Mouse (Mus musculus): ENCODE measurements at regions not wholly inside any gene's neighbourhood (a gene's known extent, or its start where the extent isn't known, plus 50 kb on each side); places are given as distances from the start of the nearest gene placed in this dataset.
"Not testable (repeated sequence)": the region's sequence is repeated elsewhere in the genome, so short reads cannot be mapped to it uniquely, and the experiment has no call there.

DNA sequence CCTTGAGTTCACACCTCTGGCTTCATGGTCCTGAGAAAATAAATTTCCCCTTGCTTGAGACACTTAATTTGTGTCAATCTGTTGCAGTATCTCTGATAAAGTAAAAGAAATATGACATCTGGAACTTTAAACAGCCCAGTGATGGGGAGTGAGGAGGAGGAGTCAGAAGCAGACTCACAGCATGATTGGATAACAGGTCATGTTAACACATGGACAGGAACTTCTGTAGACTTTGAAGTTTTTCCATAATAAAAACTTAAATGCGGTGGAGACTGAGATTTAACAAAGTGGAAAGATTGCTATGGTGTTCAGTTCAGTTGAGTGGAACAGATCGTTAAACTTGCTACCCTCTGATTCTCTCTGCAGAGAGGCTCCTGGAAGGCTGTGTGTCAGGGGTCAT, 143.7 kb upstream of the Gm10306 start:
- Histone ChIP-seq H3K27me3 (replicated peaks) (no peaks in the 10 kb centered on the region), H3K36me3 (no peaks in the 10 kb centered on the region), H3K9me3 (replicated peaks) (no peaks in the 10 kb centered on the region), H3K4me1 (no peaks in the 10 kb centered on the region), H3K4me2 (no peak overlapping the region), H3K4me3 (replicated peaks) (no peak overlapping the region), H3K9ac (replicated peaks) (no peak overlapping the region), H3K27ac (replicated peaks) (no peak overlapping the region)
- ATAC-seq (ENCODE audit: low FRiP score), result no peak
- 63% methylated on average over 2 of the region's 2 CpGs for WGBS

DNA sequence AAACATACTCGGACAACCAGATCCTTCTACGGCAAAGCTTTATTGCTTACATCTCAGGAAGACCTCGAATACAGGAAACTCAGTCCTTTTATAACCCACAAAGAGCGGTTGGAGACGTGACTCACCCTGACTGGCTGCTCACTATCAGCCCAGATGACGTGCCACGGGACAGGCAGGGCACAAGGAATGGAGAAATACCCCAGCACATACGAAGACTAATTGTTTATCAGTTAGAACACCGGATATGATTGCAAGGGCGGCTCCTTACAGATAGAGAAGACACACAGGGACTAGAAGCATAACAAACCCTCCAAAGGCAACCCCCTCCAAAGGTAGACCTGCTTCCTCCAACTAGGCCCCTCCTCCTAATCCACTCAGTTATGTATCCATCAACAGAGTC, 130.8 kb upstream of the Gm10306 start:
- not testable (repeated sequence) for H3K36me3 ChIP-seq; H3K4me2 ChIP-seq; H3K4me1 ChIP-seq; ATAC-seq (ENCODE audit: low FRiP score); H3K27me3 ChIP-seq (replicated peaks); H3K27ac ChIP-seq (replicated peaks); H3K4me3 ChIP-seq (replicated peaks); H3K9ac ChIP-seq (replicated peaks); H3K9me3 ChIP-seq (replicated peaks)
- 88% methylated on average over 9 of the region's 10 CpGs for WGBS

DNA sequence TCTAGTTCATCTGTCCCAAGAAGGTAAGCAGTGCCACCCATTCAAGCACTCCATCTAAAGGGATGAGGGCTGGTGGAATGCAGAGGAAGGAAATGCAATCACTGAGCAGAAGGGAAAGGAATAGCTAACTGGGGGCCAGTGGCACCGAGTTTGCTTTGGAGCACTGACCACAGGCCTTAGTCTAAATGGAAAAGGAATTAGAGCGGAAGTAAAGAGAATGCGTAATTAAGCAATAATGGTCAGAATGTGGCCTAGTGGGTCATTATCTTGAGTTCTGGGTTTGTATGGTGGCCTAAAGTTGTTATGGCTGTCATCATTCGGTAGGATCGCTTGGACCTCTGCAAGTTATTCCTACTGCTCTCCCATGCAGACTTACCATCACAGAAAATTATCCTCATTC, 128.8 kb upstream of the Gm10306 start:
- Histone ChIP-seq H3K9ac (replicated peaks) (no peak overlapping the region), H3K4me3 (replicated peaks) (no peak overlapping the region), H3K4me1 (no peaks in the 10 kb centered on the region), H3K36me3 (no peaks in the 10 kb centered on the region), H3K27me3 (replicated peaks) (no peaks in the 10 kb centered on the region), H3K4me2 (no peak overlapping the region), H3K27ac (replicated peaks) (no peak overlapping the region), H3K9me3 (replicated peaks) (0 out of 2 replicates have a peak, but pooled peaks cover 4% of the 10 kb centered on the region)
- no peak for ATAC-seq (ENCODE audit: low FRiP score)
- 90% methylated on average over 5 of the region's 5 CpGs for WGBS

DNA sequence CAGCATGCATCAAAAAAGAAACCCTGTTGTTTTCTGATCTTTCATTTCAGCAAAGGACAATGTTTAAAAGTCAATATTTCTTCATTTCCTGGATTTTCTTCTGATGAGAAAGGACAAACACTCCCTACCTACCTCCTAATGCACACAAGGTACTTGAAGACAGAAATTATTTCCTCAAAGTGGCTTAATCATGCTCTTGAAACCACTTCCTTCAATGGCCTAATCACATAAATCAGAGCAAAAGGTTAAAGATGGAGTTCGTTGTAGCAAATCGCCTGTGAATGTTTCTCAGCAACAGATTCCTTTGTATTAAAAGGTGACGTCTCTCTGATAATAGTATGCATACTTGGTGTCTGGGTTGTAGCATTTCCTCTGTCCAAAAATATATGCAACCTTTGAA, 124.3 kb upstream of the Gm10306 start:
- WGBS, result 76% methylated on average over 3 of the region's 3 CpGs
- no peaks in the 10 kb centered on the region for H3K36me3 ChIP-seq

DNA sequence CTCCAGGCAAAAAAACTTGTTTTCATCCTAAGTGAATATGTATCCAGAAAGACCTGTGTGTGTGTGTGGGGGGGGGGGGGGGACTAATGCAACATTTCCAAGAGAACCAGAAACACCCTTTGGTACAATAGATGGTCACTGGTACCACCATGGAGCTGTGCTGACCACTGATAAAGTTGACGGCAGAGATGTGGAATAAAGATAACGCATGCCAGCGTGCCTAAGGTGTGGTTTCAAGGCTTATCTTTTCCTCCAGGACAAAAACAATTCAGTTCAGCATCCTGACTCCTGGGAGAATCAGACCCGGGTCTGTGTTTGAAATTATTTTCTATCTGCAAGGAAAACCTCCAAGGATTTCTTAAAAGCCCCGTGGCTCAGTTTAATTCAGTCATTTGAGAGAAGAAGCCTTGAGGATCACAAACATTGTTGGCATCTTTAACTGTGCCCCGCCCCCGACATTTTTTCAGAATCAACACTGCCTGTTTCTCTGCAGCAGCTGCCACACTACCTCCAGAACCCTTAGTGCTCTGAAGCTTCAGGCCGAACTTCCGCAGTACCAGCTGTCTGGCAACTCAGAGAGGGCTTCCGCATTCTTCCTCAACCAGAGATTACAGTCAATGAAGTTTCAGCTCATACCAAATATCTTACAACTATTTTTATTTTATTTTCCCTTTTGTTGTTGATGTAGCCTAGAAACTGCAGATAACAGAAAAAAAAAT, 118.5 kb upstream of the Gm10306 start:
- H3K36me3 ChIP-seq, result no peaks in the 10 kb centered on the region
- no peaks in the 10 kb centered on the region for H3K9me3 ChIP-seq (replicated peaks)
- H3K4me3 ChIP-seq (replicated peaks), result no peak overlapping the region
- H3K27me3 ChIP-seq (replicated peaks), result no peaks in the 10 kb centered on the region
- no peak overlapping the region for H3K4me2 ChIP-seq
- no peaks in the 10 kb centered on the region for H3K4me1 ChIP-seq
- H3K27ac ChIP-seq (replicated peaks), result no peak overlapping the region
- ATAC-seq (ENCODE audit: low FRiP score), result no peak
- WGBS, result 83% methylated on average over 10 of the region's 10 CpGs
- H3K9ac ChIP-seq (replicated peaks), result no peak overlapping the region

More for the DNA sequence above, 124.3 kb upstream of the Gm10306 start:
- Histone ChIP-seq H3K4me3 (replicated peaks) (no peak overlapping the region), H3K27me3 (replicated peaks) (no peaks in the 10 kb centered on the region), H3K27ac (replicated peaks) (no peak overlapping the region), H3K4me2 (no peak overlapping the region), H3K9me3 (replicated peaks) (0 out of 2 replicates have a peak, but pooled peaks cover 4% of the 10 kb centered on the region), H3K4me1 (no peaks in the 10 kb centered on the region), H3K9ac (replicated peaks) (no peak overlapping the region)
- no peak for ATAC-seq (ENCODE audit: low FRiP score)

DNA sequence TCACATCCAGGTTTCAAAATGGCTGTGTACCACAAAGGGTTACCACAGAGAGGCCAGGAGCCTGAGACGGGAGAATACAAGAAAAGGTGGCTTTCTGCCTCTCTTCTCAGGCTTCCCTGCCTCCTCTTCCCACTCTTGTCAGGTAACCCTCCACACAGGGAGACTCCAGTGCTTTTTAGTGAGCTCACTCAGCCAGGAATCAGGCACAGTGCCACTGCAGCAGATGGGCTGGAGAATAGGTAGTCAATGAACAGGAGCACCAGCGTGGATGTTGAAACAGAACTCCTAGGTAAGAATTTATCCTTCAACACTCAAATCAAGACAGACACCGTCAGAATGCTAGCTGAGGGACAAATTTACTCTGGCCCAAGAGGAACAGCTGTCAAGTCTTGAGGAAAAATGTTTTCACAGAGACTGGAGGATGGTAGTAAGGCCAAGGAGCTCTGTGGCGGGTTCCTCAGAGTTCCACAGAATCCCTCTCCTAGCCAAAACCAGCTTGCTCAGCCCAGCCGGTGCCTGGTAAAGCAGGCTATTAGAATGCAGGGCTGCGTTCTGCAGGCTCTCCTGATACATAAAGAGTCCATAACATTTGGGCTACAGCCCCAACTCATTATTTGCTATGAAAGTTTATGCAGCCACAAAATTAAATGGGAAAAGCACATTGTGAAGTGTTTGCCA, 117.0 kb upstream of the Gm10306 start:
- H3K27me3 ChIP-seq (replicated peaks), result no peaks in the 10 kb centered on the region
- no peaks in the 10 kb centered on the region for H3K9me3 ChIP-seq (replicated peaks)
- H3K4me1 ChIP-seq, result no peaks in the 10 kb centered on the region
- WGBS, result 67% methylated on average over 6 of the region's 6 CpGs
- H3K27ac ChIP-seq (replicated peaks), result no peak overlapping the region
- H3K4me2 ChIP-seq, result no peak overlapping the region
- H3K4me3 ChIP-seq (replicated peaks), result no peak overlapping the region
- H3K9ac ChIP-seq (replicated peaks), result no peak overlapping the region
- no peak; the same call in 1 of the 2 replicates for ATAC-seq (ENCODE audit: low FRiP score)
- H3K36me3 ChIP-seq, result no peaks in the 10 kb centered on the region

DNA sequence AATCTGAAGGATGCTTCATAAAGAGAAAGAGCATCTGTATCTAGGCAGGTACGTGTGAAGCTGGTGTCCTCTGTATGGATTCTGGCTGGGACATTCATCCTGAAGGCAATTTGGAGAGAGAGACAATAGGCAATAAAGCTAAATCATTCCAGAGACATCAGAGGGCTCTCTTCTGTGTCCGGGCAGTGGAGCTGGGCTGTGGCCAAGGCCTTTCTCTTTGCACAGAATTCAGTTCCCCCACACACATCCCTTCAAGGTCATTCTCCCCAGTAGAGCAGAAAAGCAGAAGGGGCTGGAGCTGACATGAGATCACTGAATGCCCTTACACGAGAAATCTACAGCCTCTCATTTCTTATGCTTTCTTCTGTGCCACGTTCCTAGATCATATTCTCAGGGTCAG, 109.7 kb upstream of the Gm10306 start:
- WGBS, result 20% methylated on average over 4 of the region's 4 CpGs
- Histone ChIP-seq H3K9me3 (replicated peaks) (no peaks in the 10 kb centered on the region), H3K9ac (replicated peaks) (no peak overlapping the region), H3K4me2 (no peak overlapping the region), H3K4me3 (replicated peaks) (no peak overlapping the region), H3K36me3 (no peaks in the 10 kb centered on the region), H3K27ac (replicated peaks) (no peak overlapping the region; the same call in 1 of the 2 replicates), H3K27me3 (replicated peaks) (no peaks in the 10 kb centered on the region), H3K4me1 (0 out of 2 replicates have a peak, but pooled peaks cover 5% of the 10 kb centered on the region)
- peak; percentile 45; the same call in 1 of the 2 replicates for ATAC-seq (ENCODE audit: low FRiP score)
